Mouse (Mus musculus) gastrocnemius, adult 18-20 months (tissue): ENCODE data around the gene Hrh1. TPM values are rescaled to one million over a fixed set of nuclear protein-coding genes. Genes with fewer than 3 reads are reported as not detected.

ENCODE experiments used
- DNase-seq: peaks from one replicate; pipeline ENCODE4 v3.0.0; 2021; ENCODE audit warnings: low spot score
- long read RNA-seq, 2 experiments: library from polyadenylated mRNA; stranded (forward); transcript quantifications; one replicate each; pipeline ENCODE4 v2.0.0; 2021
- total RNA-seq, 2 experiments: library from RNA; stranded (reverse); gene quantifications; 2 replicates each; pipeline ENCODE4 v1.2.3; 2021

Hrh1 gene
- total RNA-seq: under 1 TPM; 0.38 to 0.41 TPM
- long read RNA-seq, experiment 1: 0 reads
- long read RNA-seq, experiment 2: 0 reads

DNA sequence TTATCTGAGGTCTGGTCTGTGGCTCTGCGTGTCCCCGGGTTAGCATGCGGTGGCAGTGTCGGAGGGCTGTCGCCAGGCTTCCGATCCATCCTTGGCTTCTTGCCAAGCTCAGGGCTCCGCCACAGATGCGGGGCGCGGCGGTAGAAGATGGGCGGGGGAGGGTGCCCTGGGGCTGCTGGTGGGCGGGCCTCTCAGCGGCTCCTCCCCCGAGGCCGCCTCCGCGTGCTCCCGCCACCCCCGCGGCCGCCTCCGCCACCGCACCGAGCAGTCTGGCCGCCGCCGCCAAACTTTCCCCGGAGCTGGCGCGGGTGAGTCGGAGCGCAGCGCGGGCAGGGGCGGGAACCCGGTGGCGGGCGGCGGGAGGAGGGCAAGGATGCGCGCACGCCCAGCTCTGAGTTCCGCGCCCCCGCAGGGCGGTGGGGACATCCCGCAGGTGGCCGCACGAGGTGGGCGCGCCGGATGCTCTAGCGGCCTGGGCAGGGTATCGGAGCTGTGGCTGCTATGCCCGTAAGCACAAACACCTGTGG is at the start of gene Hrh1:
Hrh1 (plus strand) TSS at position 246 of the 527 bp plus-strand sequence.
- DNase-seq: peak; percentile 27

DNA sequence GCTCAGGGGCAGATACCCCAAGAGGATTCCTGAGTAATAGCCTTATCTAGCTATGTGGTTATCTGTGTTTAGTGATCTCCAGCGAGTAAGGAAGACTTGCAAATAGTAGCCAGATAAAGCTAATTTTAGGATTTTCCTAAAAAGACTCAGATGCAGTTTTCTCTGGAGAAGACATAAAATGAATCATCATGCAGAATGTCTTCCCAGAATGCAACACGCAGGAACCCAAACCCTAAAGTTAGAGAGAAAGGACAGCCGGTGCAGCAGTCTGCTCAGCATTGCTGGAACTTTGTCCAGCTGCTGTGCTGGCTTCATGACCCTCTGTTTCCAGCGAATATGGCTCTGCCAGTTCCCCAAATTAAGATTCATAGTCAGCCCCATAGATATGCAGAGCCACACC is 43.1 kb upstream of the Hrh1 start:
- DNase-seq: no peak

DNA sequence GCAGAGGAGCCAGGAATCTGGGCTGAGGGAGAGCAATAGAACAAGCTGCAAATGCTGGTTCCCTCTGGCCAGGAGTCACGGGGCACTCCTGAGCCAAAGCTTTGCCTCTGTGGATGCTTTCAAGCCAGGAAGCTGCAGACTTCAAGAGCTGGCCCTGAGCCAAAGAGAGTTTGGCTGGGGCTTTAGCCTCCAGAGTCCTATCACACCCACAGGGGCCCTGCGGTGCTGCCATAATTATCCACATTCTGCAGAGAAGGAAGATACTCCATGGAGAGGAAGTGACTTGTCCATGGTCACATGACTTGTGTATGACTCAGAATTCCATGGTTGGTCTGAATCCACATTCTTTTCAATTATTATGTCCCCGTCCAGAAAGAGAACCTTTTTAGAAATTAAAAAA is 39.6 kb upstream of the Hrh1 start:
- DNase-seq: peak; percentile 54

DNA sequence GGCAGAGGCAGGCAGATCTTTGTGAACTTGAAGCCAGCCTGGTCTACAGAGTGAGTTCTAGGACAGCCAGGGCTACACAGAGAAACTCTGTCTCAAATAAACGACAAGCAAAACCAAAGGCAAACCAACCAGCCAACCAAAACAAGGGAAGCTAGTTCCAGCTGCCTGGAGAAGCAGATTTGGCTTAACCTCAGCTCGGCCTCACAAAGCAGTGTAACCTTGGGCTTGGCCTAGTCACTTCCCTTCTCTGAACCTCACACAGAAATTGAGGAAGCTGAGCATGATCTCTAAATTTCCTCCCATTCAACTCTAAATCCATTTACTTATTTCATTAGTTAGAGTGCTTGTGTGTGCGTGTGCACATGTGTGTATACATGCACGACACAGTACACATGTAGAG is 35.4 kb upstream of the Hrh1 start:
- DNase-seq: no peak

DNA sequence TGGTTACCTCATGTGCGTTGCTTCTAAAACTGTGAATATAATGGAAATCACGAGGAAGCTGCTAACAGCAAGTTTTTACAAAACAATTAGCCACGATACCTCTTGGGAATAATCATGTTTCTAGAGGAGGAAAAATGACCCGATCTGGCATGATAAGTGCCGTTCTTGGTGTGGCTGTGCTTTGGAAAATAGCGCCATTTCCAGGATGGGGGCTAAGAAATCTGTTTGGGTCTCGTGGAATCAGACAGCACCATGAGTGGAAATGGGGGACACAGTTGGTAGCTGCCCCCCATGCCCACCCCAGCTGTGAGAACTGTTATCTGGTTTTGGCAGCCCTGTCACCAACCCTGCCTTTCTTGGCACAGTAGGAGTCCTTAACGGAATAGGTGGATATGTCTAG is 34.0 kb upstream of the Hrh1 start:
- DNase-seq: no peak

DNA sequence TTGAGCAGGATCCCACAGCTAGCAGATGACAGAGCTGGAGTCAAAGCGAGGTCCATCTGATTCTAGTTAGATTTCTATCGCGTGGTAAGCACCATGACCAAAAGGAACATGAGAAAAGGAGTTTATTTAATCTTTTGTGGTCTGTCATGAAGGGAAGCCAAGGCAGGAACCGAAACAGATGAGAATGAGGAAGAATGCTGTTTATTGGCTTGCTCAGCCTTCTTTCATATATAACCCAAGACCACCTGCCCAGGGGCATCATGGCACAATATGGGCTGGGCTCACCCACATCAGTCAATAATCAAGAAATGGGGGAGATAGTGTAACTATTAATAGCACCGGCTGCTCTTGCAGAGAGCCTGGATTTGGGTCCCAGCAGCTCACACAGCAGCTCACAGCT is 33.0 kb upstream of the Hrh1 start:
- DNase-seq: no peak

DNA sequence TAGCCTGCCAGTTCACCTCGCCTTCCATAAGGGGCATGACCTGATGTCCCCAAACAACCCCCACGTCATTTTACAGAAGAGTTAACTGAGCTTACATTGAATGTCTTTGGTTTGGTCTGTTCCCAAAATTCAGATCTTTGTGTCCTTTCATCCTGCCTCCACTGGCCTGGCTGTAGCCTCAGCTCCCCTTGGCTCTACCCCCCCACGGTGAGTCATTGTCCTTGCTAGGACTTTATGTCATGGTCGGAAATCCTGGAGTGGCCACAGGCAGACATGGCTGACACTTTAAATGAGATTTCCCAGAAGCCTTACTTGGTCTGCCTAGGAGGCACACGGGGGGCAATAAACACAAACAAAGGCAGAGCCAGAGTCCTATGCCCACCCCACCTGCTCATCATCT is 31.5 kb upstream of the Hrh1 start:
- DNase-seq: no peak

DNA sequence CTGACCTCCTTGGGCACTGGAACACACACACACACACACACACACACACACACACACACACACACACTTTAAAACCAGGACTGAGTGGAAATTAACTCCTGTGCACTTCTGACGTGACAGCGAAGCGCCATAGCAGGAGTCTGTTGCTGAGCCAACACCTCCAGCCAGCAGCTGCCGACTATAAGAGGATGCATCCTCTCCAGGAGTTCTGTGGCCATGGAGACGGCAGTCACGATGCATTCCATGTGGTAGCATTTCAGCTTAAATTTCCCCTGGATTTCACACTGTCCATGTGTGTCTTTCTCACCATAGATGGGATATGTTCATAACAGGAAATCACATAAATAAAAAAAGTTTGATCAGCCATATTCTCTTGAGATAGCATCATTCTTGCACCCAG is 30.1 kb upstream of the Hrh1 start:
- DNase-seq: no peak

DNA sequence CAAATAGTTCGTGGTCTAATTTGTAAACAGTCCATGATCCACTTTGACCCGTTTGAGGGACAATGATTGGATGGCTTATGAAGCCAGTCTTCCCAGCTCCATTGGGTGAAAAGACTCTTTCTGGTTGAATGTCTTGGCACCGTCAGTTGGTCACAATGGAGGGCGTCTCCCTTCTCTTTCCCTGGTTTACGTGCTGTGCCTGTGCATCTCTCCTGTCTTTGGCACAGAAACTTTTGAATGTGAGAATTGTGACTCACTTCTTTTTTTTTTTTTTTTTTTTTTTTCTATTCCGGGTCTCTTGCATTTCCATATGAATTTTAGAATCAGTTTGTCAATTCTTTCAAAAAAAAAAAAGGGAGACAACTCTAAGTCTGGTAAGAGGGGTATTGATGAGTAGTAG is 29.5 kb upstream of the Hrh1 start:
- no peak for DNase-seq

DNA sequence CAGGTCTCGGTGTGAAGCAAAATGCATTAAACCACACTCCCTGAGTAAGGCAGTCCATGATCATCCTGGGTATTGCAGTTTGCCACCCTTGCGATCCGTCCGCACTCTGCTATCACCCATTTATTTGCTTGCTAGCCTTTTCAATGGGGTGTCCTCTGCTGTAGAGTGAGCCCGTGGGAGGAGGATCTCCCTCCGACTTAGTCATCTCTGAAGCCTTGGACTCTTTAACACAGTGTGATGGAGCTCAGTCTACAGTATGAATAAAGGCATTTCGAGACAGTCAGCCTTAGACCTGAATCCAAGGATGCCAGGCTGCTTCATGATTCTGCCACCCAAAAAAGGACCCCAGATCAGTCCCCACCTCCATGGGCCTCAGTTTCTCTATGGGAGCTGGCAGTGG is 25.0 kb upstream of the Hrh1 start:
- DNase-seq: no peak

DNA sequence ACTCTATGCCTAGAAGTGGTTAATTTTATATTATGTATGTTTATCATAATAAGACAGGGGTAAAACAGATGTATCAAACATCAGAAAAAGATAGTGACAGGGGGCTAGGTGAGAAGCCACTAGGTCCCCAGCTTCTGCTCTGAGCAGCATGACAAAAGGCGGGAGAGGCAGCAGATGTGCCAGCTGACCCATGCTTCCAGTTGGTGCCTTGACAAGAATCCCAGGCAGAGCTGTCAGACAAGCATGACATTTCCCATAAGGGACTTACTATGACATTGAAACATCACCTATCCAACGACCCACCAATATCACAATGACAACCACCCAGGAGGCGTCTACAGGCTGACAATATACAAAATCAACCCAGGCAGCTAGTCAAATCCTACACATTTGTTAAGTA is 16.9 kb upstream of the Hrh1 start:
- no peak for DNase-seq

DNA sequence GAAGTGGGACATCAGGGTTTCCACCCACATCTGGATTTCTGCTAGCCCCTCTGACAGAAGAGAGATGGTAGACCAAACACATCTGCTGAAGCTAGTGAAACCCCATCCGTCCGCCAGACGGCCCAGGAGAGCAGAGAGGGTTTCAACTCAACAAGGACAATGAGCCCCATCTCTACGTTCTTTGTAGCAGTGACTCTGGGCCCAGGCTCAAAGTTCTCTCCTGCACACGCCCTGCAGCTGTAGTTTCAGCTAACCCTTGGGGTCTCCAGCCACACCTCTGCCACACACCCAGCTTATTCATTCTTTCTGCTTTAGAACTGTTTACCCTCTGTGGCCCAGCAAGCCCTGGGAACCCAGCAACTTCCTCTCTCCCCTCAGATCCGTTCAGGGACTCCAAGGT is 10.4 kb upstream of the Hrh1 start:
- no peak for DNase-seq

DNA sequence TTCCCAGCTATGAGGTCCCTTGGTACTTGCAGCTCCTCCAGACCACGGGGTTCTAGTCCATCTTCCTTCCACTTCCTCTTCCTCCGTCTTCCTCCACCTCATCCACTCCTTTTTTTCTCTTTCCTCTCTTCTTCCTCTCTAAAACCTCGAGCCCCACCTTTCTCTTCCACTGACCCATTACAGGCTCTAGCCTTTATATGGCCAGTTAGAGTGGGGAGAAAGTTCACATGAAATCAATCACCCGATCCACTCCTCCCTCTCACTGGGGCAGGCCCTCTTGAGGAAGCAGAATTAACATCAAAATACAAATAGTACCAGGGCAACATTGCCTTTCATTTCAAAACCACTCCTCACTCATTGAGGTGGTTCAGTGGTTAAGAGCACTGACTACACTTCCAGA is 9.9 kb upstream of the Hrh1 start:
- no peak for DNase-seq

DNA sequence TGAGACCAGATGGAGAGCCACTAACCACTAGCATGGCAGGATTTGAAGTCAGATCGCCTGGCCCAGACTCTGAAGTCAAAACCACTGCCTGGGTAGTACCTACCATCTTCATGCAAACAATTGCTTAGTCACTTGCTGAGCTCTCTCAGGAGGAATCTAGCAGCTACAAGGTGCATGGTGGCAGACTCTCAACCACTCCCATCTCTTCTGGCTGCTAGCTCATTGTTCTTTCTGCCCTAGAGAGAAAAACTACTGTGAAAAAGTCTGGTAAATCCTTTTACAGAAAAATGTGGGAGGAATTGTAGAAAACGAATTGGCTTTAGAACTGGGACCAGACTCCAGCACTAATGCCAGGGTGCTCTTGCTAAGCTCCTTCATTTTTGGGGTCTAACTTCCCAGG is 7.6 kb upstream of the Hrh1 start:
- DNase-seq: no peak

DNA sequence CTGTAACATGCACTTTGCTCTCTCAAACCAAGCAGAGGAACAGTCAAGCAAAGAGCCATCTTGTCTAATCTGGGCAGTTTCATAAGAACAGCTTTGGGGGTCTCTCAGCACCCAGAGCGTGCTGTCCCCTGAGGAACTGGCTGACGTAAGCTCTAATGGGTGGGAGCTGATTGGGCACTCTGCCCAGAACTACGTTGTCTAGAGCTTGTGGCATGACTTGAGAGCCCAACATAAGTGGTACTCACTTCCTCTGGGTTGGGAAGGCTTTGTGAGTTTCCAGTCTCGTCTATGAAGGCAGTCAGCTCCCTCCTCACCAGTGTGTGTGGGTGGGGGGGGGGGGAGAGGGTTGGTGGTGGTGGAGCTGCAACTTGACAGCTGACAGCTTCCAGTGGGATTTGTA is 2.8 kb upstream of the Hrh1 start:
- no peak for DNase-seq

DNA sequence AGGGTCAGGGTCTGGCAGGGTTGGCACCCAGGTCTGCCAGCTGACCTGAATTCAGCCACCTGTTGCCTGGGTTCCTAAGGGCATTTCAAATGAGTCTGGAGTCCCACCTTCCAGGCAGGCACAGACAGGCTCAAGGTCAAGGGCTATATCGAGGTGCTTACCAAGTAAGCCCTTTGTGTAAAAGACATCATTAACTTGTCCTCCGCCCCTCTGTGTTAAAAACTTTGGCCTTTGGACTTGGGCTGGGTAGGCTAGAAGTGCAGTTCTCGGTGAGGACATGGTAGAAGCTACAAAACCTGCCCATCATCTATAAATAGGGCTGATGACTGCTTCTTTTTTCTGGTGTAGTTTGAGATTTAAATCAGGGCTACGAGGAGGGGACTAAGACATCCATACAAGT is 1.1 kb upstream of the Hrh1 start:
- no peak for DNase-seq

DNA sequence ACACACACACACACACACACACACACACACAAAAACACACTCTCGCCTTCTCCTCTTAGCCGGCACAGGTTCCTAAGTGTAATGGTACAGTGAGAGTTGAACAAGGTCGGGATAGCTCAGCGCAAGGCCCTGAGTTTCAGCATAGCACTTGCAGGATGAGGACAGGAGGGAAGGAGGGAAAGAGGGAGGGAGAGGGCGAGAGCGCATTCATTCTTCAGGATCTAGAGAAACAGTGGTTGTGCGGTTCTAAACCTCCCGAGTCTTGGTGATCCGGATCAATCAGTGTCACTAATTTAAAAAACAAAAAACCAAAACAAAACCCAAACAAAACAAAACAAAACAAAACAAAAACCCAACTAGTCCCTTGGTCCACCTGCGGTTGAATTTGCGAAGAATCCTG is 456 bp upstream of the Hrh1 start:
- DNase-seq: no peak

DNA sequence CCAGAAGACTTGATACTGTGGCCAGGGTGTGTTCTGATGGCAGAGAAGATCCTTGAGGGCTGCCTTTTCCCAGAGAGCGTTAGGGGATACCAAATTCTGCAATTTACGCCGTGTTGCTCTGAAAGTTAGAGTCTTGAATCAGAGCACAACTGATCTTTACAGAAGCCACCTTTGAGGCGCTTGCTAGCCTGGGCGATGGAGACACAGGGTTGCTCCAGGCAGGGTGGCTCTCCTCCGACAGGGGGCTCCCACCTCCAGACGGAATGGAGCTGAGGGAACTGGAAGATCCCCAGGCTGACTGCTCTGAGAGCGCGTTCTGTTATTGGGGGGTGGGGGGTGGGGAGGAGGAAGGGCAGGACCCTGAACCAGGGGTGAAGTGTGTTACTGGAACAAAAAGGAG is 890 bp downstream of the Hrh1 start:
- no peak for DNase-seq

DNA sequence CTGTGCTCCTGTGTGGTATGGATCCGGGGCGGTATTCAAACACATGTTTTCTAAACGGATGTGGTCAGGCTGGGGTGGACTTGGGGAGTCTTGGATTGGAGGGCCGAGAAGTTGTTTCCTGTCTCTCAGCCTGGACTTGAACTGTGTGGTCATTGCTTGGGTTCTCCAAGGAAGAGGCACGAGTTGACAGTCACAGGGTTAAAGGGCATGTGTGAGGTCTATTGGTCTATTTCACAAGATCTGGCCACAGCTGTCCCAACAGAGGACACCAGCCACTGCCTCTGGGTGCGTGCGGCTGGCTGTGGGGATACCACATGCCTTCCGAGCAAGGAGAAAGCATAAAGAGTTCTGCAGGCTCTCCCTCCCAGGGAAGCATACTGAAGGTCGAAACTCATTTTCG is 2.7 kb downstream of the Hrh1 start:
- DNase-seq: no peak

DNA sequence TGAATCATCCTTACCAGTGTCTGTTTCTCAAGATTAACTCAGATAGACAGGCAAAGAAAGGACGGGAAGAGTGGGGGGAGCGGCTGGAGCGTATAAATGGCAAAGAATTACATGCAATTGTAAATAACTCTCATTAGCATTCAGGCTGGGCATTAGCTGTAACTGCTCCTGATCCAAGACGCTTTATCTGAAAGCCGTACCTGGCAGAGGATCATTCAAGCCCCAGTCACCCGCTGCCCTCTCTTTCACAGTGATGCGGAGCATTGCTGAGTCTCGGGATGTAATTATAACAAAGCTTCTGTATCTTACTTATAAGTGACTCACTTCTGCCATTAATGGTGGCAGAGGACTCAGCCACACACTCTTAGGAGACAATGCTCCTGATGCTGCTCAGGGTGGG is 3.1 kb downstream of the Hrh1 start:
- no peak for DNase-seq

DNA sequence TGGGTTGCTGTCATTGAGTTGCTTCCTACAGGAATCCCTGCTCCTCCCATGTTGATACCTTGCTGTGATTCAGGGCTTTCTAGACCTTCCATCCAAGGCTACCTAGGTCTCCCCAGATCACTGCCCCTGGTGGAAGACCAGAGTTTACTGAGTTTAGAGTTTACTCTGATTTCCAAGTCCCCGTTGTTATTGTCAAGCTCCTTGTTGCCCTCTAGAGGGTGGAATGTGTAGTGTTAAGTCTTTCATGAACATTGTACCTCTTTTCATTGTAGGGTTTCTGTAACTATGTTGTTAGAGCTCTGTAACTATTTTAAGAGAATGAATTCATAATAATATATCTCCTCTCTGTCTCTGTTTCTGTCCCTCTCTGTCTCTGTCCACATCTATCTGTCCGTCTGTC is 4.4 kb downstream of the Hrh1 start:
- DNase-seq: no peak

DNA sequence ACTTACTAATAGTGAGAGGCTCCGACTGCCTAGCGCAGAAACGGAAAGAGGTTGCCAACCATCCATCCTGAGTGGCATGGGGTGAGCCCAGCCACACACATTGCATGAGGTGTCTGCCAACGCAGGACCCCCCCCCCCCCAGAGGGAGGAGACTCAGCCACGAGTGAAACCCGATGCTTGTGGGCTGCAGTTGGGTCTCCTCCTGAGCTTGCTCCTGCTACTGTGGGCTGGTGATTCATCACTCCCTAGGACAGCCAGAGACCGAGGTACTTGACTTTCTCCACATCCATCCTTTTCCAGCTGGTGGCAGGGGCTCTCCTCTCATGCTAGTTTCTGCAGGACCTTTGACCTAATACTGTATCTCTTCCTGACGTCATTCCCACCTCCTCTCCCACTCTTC is 5.9 kb downstream of the Hrh1 start:
- no peak for DNase-seq

DNA sequence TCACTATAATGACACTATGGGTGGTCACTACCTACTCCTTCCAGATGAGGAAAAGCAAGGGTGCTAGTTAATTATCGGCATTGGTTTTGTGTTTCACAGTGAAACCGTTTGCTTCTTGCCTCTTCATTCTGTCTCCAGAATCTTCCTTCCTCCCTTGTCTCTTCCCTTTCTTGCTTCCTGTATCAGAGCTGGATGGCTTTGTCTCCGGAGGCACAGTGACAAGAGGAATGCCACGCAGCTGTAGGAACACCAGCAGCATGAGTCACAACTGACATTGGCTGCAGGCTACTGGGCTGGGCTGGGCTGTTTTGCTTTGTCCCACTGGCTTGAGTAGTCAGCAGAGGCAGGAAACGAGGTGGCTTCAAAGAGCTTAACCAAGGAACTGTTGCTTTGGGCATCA is 6.4 kb downstream of the Hrh1 start:
- DNase-seq: no peak

DNA sequence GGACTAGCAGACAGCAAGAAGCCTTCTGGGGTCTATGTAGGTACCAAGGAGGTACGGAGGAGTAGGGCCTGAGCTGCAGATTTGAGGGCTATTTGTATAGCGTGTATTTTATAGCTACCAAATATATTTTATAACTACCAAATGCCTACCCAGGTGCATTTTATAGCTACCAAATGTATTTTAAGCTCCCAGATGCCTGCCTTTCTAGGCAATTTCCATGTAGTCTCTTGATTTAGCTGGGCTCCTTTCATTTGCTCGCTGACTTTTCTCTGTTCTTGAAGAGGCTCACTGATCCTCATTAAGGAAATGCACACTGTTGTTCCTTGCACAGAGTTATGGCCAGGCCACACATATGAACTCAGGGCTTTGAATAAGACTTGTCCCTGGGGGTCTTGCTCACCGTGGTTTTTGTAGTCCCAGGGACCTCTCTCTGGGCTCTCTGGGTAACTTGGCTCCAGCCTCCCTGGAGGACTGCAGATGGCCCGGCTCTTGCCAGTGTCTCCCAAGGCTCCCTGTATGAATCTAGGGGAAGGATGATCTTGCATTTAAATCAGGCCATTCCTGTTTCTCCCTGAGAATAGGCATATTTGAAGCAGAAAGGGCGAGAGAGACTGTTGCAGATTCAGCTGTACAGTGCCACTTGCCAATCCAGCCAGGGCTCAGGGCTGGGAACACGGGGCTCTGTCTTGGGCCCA is 7.2 kb downstream of the Hrh1 start:
- no peak for DNase-seq
